Mouse (Mus musculus) adrenal gland (tissue): ENCODE measurements at regions not wholly inside any gene's neighbourhood (a gene's known extent, or its start where the extent isn't known, plus 50 kb on each side); places are given as distances from the start of the nearest gene placed in this dataset.
"Not testable (repeated sequence)": the region's sequence is repeated elsewhere in the genome, so short reads cannot be mapped to it uniquely, and the experiment has no call there.

Experiments
- intact Hi-C: fragments of 180-260 bp; cut with DNase I; formaldehyde crosslinking; loops from one replicate; pipeline ENCODE4 v1.15.1; 2025

- intact Hi-C loops = no loop called here
Measured at GRCm38 (mm10) chr3:79002173-79002848, 284.0 kb downstream of the Rapgef2 start.

- intact Hi-C loops = no loop called here
Measured at GRCm38 (mm10) chr3:79001754-79002153, 284.6 kb downstream of the Rapgef2 start.

GRCm38 (mm10) chr3:79000293-79000692 is 286.0 kb downstream of the Rapgef2 start:
- intact Hi-C loops = no loop called here

- intact Hi-C loops = no loop called here
Measured at GRCm38 (mm10) chr3:78999803-79000202, 286.5 kb downstream of the Rapgef2 start.

GRCm38 (mm10) chr3:78988120-78988519 is 298.2 kb downstream of the Rapgef2 start:
- intact Hi-C loops = no loop called here

GRCm38 (mm10) chr3:78986726-78987125 is 299.6 kb downstream of the Rapgef2 start:
- intact Hi-C loops = no loop called here

- intact Hi-C loops = no loop called here
Measured at GRCm38 (mm10) chr3:78981057-78981456, 305.3 kb downstream of the Rapgef2 start.

- intact Hi-C loops = no loop called here
Measured at GRCm38 (mm10) chr3:78978781-78979180, 307.5 kb downstream of the Rapgef2 start.

- intact Hi-C loops = not testable (repeated sequence)
Measured at GRCm38 (mm10) chr3:78966683-78967549, 319.4 kb downstream of the Rapgef2 start.

GRCm38 (mm10) chr3:78964231-78964858 is 322.0 kb downstream of the Rapgef2 start:
- intact Hi-C loops = loop anchor here (5.0 kb wide), 1 partner anchor 623 kb away; no protein-coding TSS in a partner anchor

GRCm38 (mm10) chr3:78958781-78959180 is 327.5 kb downstream of the Rapgef2 start:
- intact Hi-C loops = loop anchor here (10.0 kb wide), 1 partner anchor 116 kb away; no protein-coding TSS in a partner anchor

- intact Hi-C loops = loop anchor here (10.0 kb wide), 1 partner anchor 119 kb away; no protein-coding TSS in a partner anchor
Measured at GRCm38 (mm10) chr3:78955364-78955763, 331.0 kb downstream of the Rapgef2 start.

GRCm38 (mm10) chr3:78949385-78949784 is 336.9 kb downstream of the Rapgef2 start:
- intact Hi-C loops = not testable (repeated sequence)

GRCm38 (mm10) chr3:78948700-78949099 is 337.6 kb downstream of the Rapgef2 start:
- intact Hi-C loops = no loop called here

- intact Hi-C loops = no loop called here
Measured at GRCm38 (mm10) chr3:78948171-78948570, 338.1 kb downstream of the Rapgef2 start.

GRCm38 (mm10) chr3:78947183-78947582 is 339.1 kb downstream of the Rapgef2 start:
- intact Hi-C loops = no loop called here

- intact Hi-C loops = no loop called here
Measured at GRCm38 (mm10) chr3:78944185-78944584, 342.1 kb downstream of the Rapgef2 start.

GRCm38 (mm10) chr3:78932975-78933374 is 353.3 kb downstream of the Rapgef2 start:
- intact Hi-C loops = no loop called here

- intact Hi-C loops = no loop called here
Measured at GRCm38 (mm10) chr3:78919850-78920249, 366.5 kb downstream of the Rapgef2 start.

GRCm38 (mm10) chr3:78919407-78919806 is 366.9 kb downstream of the Rapgef2 start:
- intact Hi-C loops = no loop called here

- intact Hi-C loops = no loop called here
Measured at GRCm38 (mm10) chr3:78908196-78908844, 378.0 kb downstream of the Rapgef2 start.
